Mouse (Mus musculus): Measurements from ENCODE around the gene Mdc1.

Mdc1 gene

GRCm38 (mm10) chr17:35850974-35851373 is 9.7 kb downstream of the Mdc1 start:
- no peak for DNase-seq (ENCODE audit: low read depth, low spot score)

GRCm38 (mm10) chr17:35859371-35859770 is 18.1 kb downstream of the Mdc1 start:
- no peak for DNase-seq (ENCODE audit: low read depth, low spot score)

GRCm38 (mm10) chr17:35859835-35860234 is 18.5 kb downstream of the Mdc1 start:
- DNase-seq (ENCODE audit: low read depth, low spot score): no peak

- DNase-seq (ENCODE audit: low read depth, low spot score): no peak
These were observed 19.5 kb downstream of the Mdc1 start for GRCm38 (mm10) chr17:35860831-35861197.

GRCm38 (mm10) chr17:35861198-35861857 is 20.0 kb downstream of the Mdc1 start, which contains the start of gene Nrm:
Gene Nrm (plus strand): TSS chr17:35861318.
- peak; percentile 83 for DNase-seq (ENCODE audit: low read depth, low spot score)

- no peak for DNase-seq (ENCODE audit: low read depth, low spot score)
These were observed 23.6 kb downstream of the Mdc1 start for GRCm38 (mm10) chr17:35864832-35865353.

- peak; percentile 82 for DNase-seq (ENCODE audit: low read depth, low spot score)
These were observed 24.4 kb downstream of the Mdc1 start, which contains the start of gene Ppp1r18 for GRCm38 (mm10) chr17:35865481-35866280. Gene Ppp1r18 (plus strand): TSS chr17:35865593.

- DNase-seq (ENCODE audit: low read depth, low spot score): peak; percentile 42
These were observed 25.0 kb downstream of the Mdc1 start for GRCm38 (mm10) chr17:35866281-35866831.

- DNase-seq (ENCODE audit: low read depth, low spot score): no peak
These were observed 25.9 kb downstream of the Mdc1 start for GRCm38 (mm10) chr17:35866911-35867890.

- DNase-seq (ENCODE audit: low read depth, low spot score): no peak
These were observed 27.0 kb downstream of the Mdc1 start for GRCm38 (mm10) chr17:35868165-35868820.

GRCm38 (mm10) chr17:35868961-35869345 is 27.6 kb downstream of the Mdc1 start:
- DNase-seq (ENCODE audit: low read depth, low spot score): no peak

GRCm38 (mm10) chr17:35869346-35870067 is 28.2 kb downstream of the Mdc1 start:
- DNase-seq (ENCODE audit: low read depth, low spot score): no peak

- DNase-seq (ENCODE audit: low read depth, low spot score): no peak
These were observed 29.0 kb downstream of the Mdc1 start for GRCm38 (mm10) chr17:35870151-35870883.

- no peak for DNase-seq (ENCODE audit: low read depth, low spot score)
These were observed 29.8 kb downstream of the Mdc1 start for GRCm38 (mm10) chr17:35870884-35871696.

GRCm38 (mm10) chr17:35873774-35874519 is 32.6 kb downstream of the Mdc1 start:
- DNase-seq (ENCODE audit: low read depth, low spot score): peak; percentile 79

- DNase-seq (ENCODE audit: low read depth, low spot score): no peak
These were observed 33.4 kb downstream of the Mdc1 start for GRCm38 (mm10) chr17:35874721-35875120.

GRCm38 (mm10) chr17:35879245-35880057 is 38.1 kb downstream of the Mdc1 start, which contains the start of gene Dhx16:
Gene Dhx16 (plus strand): TSS chr17:35879819.
- peak; percentile 95 for DNase-seq (ENCODE audit: low read depth, low spot score)
